Mouse (Mus musculus) midbrain, embryonic 13.5 days (tissue): ENCODE measurements around the gene 1810046K07Rik. TPM values are rescaled to one million over a fixed set of nuclear protein-coding genes. Genes with fewer than 3 reads are reported as not detected.

Source experiments
- polyA plus RNA-seq: library from polyadenylated mRNA; unstranded; fragments of >200 nt; fragmentation: Nextera tagmentation; extraction: Ambion mirVana; gene quantifications from 2 replicates; pipeline ENCODE4 v1.2.1, GENCODE M21; 2015

The 1810046K07Rik gene
- polyA plus RNA-seq, 1 experiment from 2014 or later, result not detected

Other genes with a start within 250 kb of the 1810046K07Rik start
- 0.55 TPM in 1 of 2 replicates, not detected in the other for gene 4833427G06Rik, start 226.8 kb downstream of the 1810046K07Rik start, polyA plus RNA-seq
- gene Gm32742, start 163.4 kb downstream of the 1810046K07Rik start, polyA plus RNA-seq, result not detected in 2 replicates
- not detected in 2 replicates for gene Pou2af1, start 115.2 kb downstream of the 1810046K07Rik start, polyA plus RNA-seq
- gene Colca2, start 50.3 kb downstream of the 1810046K07Rik start, polyA plus RNA-seq, result 0.58 and 0.86 TPM in 2 replicates